Mouse (Mus musculus): Measurements from ENCODE around the gene Caap1.

Gene Caap1

DNA sequence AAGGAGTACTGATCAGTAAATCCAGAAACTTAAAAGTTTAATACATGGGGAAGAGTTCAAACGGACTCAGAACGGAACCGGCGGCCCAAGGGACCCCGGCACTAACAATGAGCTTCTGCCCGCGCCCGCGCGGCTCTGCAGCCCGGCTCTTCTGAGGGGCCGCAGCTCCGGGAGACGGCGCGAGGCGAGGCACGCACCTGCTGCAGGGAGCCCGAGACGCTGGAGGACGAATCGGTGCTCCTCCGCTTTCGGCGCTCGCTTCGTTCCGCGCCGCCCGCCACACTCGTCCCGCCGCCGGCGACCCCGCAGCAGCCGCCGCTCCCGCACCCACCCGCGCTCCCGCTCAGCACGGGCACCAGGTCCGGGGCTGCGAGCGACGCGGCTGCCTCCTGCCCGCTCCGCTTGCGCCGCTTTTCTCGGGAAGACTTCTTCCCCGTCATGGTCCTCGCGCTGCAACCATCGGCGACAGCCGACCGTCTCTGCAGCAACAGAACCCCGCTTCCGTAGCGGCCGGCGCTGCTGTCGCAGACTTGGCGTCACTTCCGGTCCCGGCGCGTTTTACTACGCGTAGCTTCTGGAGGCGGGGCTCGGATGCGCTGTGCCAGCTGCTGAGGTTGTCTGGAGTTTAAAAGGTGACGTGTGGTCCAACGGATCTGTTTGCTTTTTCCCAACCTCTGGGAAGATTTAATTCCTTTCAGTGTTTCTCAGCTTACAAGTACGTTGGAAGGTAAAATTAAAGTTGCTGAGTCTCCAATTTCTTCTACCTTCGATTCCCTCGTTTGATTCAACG lies at the start of gene Caap1, which contains the start of gene Gm10306:
TSS of gene Caap1 (minus strand) at position 532 of the 790 bp plus-strand sequence.
TSS of gene Gm10306 (plus strand) at position 282 of the 790 bp plus-strand sequence.
- peak; percentile 83 to 92 for DNase-seq (ENCODE audit: low spot score in 2 of 2)

DNA sequence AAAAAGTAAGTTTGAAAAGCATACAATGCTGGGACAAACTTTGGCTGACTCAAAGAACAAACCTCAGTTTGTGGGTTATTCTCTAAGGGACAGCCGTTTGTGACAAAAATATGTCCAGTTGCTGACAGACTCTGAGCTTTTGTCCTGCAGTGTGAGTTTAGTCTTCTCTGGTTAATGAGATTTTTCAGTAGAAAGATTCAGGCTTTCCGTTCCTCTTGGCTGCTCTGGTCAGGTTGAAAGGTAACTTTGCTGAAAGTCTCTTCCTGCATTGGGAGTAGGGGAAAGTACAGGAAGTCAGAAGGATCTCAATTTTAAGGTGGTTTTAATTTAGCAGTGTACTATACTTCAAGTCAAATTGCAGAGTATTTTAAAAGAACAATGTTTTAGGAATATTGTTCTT lies 49.0 kb upstream of the Caap1 start:
- DNase-seq (ENCODE audit: low spot score in 2 of 2) = no peak

DNA sequence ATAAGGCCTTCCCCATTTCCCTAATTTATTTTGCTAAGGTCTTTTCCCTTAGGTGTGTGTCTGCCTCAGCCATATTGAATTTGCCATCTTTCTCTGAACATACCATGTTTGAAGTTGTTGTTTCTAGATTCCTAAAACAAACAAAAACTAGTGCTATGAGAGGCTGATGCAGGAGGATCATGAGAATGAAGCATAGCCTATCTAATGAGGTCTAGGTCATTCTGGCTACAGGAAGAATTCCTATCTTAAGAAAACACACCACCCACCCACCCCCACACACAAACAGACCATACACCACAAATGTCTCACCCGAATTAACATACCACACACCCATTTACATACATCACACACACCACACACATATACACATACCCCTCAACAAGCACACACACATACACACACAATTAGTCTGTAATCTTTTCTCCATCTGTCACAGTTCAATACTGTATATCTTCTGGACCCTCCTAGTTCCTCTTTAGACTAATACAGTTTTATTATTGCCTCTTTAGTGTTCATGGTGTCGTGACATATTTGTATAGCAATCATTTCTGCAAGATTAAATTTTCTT lies 47.9 kb upstream of the Caap1 start:
- DNase-seq (ENCODE audit: low spot score in 2 of 2) = no peak

DNA sequence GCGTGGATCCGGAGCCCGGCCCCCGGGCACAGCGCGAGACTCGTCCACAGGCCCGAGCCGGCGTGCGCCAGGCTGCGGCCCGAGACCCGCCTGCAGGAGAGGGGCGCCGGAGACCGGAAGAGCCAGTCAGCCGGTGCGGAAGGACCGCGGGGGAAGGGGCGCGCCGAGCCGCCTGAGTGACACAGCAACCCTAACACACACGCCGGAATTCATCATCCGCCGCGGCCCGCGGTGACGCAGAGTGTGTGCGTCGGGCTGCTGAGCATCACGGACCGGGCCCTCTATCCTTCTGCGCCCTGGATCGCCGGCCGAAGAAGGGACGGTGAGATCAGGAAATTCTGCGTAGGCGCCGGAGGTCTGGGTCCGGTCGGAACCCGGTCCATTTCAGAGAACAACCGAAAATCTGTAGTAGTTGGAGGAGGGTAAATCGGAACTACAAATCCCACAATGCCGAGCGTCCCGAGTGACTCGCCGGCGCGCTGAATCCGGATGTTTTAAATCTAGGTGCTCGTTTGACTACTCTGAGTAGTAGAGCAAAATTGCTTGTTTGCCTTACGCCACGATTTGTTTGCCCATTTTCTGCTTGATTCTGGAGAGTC lies 46.5 kb upstream of the Caap1 start, which contains the start of gene Plaa:
TSS of gene Plaa (minus strand) at position 214 of the 599 bp plus-strand sequence.
- DNase-seq (ENCODE audit: low spot score in 2 of 2) = peak; percentile 87 to 90

DNA sequence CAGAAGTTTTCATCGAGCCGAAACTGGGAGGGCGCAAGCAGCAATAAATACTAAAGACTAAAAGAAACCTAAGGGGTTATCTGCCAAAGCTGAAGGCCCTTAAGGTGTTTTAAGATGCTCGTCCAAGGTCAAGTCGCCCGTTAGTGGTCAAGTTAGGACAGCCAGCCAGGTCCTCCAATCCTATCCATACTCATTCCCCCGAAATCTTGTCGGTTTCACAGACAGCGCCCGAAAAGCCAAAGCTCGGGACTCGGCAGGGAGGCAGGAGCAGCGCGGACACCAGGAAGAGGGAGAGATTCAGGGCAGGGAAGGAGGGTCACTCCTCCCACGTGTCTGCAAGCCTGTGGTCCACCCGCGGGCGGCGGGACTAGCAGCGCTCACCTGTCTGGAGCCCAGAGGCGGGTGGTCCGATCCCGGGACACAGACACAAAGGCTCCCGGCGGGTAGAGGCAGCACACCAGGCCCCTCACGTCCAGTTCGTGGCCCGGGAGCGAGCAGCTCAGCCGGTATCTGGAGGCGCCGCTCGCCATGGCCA lies 46.0 kb upstream of the Caap1 start:
- no peak for DNase-seq (ENCODE audit: low spot score in 2 of 2)

DNA sequence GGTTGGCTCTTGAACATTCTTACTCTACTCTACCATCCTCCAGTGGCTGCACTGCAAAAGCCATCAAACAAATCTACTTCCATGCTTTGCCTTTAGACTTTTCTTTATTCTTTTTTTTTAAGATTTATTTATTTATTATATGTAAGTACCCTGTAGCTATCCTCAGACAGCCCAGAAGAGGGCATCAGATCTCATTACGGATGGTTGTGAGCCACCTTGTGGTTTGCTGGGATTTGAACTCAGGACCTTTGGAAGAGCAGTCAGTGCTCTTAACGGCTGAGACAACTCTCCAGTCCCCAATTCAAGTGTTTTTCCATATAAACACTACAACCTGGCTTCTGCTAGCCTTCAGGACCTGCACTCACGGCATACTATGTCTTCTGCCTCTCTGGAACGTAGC lies 44.8 kb upstream of the Caap1 start:
- DNase-seq (ENCODE audit: low spot score in 2 of 2) = no peak

DNA sequence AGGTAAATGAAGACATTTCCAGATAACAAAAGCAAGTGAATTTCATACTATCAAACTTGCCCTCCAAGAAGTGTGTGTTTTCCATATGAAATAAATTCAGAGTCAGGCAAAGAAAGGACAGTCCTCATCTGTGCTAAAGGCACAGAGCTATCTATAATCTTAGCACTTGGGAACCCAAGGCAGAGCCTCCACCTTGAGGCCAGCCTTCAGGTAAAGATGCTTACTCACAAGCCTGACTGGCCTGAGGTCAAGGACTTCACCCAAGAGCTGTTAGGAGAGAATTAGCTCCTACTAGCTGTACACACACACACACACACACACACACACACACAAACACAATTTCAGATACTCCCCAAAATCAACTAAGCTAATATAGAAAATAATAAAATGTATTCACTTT lies 36.1 kb upstream of the Caap1 start:
- no peak for DNase-seq (ENCODE audit: low spot score in 2 of 2)

DNA sequence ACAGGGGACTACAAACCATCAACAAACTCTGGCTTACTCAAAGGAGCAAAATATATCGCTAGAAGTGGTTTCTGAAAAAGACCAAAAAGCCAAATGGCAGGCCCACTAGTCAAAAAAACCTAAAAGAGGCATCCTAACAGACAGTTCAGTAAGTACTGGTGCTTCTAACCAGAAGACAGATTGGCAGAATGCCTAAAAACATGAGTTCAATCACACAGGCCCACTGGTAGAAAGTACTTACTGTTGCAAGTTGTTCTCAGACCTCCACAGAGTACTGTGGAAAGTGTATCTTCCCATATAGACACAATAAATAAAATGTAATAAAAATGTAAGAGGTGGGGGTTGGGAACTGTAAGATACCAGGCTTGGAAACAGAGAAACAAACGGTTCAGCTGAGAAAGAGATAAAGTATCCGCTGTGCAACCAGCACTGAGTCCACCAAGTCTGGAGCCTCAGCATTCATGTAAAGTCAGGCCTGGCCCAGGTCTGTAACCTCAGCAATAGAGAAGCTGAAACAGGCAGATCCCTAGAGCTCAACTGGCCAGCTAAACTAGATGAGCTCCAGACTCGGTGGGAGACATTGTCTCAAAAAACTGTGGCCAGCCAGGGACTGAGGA lies 35.3 kb upstream of the Caap1 start:
- no peak for DNase-seq (ENCODE audit: low spot score in 2 of 2)

DNA sequence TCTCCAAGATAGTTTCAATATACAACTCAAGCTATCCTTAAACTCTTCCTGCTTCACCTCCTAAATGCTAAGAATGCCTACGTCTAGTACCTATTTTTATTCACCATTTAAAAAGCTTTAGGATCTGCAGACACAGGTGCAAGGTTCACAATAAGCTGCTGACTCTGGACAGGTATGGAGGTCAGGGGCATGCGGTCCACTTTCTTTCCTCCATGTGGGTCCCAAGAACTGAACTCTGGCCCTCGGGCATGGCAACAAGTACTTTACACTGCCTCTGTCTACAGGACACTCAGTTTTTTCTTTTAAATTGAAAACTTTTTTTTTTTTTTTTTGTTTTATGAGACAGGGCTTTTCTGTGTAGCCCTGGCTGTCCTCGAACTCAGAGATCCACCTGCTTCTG lies 16.1 kb upstream of the Caap1 start:
- no peak for DNase-seq (ENCODE audit: low spot score in 2 of 2)

DNA sequence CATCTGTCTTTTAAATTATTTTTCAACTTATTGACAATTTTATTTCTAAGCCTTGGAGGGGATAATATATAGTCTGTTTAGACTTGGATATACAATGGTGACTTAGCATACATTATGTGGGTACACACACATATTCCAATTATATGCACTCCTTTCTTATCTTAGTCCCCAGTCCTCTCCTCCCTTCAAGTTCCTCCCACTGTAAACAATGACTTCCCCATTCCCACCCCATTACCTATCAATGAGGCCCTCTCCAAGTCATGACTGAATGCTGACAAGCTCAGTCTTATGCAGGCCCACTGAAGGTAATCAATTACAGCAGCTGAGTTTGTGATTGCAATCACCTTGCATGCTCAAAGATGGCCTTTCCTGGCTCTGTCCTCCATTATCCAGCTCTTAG lies 7.7 kb upstream of the Caap1 start:
- DNase-seq (ENCODE audit: low spot score in 2 of 2) = no peak

DNA sequence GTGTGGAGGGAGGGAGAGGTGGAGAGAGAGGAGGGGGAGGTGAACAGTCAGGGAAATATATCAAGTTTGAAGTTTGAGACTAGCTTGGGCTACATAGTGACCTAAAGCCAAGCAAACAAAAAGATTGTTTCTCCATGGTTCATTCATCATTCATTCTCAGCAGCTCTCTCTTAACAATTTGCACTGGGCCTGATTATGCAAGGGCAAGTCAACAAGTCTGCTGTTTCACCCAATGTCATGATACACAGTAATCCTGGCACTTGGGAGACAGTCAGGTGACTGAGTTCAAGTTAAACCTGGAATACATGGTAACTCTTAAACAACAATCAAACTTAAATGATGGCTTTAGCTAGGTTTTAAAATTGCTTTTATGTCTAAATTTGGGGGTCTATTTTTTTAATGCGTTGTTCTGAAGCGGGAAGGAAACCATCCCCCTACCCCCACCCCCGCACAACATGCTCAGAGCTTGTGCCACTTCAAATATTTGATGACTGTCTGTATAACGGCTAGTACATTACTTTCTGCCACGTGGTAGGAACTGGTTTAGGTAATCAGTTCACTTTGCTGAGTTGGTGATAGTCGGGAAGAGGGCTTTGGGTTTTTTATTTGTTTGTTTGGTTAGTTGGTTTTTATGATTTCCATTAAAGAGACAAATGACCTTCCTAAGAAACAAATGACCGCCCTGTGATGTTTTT lies 5.5 kb upstream of the Caap1 start:
- DNase-seq (ENCODE audit: low spot score in 2 of 2) = no peak

DNA sequence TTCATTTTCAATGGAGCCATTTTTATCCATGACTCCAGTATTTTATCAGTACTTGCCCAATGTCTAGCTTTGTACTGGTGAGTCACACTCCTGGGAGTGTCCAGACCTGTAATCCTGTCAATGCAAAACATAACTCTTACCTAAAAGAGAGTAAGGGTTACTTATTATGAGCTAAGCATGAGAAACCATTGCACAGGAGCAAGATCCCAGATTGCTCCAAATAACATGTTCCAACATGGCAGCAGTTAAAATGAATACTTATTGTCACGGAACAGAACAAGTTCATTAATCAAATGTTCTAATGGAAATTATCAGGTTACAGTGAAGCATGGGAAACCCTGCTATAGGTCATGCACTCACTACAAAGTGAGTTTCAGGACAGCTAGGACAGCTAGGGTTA lies 3.7 kb upstream of the Caap1 start:
- DNase-seq (ENCODE audit: low spot score in 2 of 2) = no peak

DNA sequence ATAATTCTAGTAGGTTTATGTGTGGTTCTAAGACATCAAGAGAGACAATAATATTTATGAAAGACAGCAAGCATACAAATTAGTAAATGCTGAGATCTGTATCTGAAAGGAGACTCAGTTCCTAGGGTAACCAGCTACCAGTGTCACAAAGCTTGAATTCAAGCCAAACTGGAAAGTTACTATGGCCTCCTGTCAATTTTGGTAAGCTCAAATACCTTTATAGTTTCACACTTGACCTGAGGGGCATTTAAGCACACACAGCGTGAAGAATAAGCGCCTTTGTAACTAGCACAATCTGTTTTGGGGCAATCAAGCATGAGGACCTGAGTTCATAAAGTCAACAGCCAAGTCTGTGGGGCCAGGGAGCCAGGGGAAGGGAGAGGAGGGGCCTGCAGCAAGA lies 2.7 kb upstream of the Caap1 start:
- DNase-seq (ENCODE audit: low spot score in 2 of 2) = no peak

DNA sequence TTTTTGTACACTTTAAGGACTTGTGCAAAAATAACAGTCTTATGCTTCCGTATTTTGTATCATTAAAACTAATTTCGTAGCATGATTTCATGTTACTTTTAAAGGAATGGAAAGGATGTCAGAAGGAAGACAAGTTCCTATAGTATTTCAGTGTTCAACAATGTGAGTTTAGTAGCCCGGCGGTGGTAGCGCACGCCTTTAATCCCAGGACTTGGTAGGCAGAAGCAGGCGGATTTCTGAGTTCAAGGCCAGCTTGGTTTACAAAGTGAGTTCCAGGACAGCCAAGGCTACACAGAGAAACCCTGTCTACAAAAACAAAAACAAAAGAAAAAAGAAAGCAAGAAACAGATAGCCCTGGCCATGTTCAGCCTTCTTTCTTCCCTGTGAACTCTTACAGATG lies 549 bp upstream of the Caap1 start:
- DNase-seq (ENCODE audit: low spot score in 2 of 2) = no peak

DNA sequence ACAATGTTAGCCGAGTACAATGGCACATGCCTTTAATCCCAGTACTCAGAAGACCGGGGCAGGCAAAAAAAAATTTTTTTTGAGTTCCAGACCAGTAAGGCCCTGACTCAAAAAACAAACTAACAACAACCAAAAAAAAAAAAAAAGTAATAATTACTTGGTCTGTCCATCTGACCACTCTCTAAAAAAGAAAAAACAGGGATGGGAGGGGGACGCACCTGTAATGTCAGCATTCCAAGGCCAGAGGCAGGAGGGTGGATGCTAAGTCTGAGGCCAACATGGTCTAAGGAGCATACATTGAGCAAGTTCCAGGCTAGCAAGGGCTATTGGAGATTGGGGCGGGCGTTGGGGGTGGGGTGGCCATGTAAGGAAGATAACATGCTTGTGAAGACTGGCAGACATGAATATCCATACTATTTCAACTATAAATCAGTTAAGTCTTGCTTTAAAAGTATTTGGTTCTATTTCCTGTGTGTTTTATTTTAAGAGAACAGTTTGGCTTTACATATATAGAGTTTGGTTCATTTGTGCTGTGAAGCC lies 1.6 kb downstream of the Caap1 start:
- no peak for DNase-seq (ENCODE audit: low spot score in 2 of 2)

DNA sequence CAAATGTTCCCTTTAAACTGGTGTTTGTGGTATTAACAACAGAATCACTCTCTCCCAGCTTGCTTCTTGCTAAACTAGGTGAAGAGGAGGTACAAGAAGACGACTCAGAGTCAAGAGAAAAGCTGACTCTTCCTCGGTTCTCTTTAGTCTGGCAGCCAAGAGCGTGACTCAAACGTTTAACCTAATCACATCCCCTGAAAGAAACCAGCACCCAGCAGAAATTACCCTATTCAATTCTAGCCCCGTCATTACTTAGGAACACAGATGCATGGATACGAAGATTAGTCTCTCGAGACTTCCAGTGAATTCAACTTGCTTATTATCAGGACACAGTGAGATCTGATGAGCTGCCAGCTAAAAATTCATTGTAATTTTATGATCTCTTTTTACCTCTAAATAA lies 12.3 kb downstream of the Caap1 start:
- no peak for DNase-seq (ENCODE audit: low spot score in 2 of 2)

DNA sequence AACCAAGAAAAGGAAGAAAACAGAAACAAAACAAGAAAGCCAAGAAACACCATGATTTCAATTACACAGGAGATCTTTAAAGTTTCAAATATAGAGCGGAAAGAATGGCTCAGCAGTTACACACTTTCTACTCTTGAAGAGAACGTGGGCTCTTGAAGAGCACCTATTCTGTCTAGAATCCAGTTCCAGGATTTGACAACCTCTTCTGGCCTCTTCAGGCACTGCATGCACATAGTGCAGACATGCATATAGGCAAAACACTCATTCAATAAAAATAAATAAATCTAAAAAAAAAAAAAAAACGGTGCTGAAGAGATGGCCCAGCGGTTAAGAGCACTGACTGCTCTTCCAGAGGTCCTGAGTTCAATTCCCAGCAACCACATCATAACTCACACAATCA lies 13.6 kb downstream of the Caap1 start:
- no peak for DNase-seq (ENCODE audit: low spot score in 2 of 2)

DNA sequence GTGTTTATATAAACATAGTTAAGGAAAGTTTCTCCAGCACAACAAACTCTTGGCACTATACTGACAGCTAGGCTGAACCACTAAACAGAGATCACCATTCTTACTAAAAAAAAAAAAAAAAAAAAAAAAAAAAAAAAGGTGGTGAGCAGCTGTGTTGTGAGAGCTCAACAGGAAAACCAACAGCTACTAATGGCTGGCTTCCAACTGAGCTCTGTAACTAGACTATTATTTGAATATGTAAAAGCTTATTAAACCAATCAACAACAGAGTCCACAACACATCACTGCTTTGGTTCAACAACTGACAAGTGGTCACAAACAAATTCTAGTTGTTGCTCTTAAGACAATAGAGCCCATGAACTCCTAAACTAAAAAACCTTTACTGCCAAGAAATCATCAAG lies 23.4 kb downstream of the Caap1 start:
- no peak for DNase-seq (ENCODE audit: low spot score in 2 of 2)

DNA sequence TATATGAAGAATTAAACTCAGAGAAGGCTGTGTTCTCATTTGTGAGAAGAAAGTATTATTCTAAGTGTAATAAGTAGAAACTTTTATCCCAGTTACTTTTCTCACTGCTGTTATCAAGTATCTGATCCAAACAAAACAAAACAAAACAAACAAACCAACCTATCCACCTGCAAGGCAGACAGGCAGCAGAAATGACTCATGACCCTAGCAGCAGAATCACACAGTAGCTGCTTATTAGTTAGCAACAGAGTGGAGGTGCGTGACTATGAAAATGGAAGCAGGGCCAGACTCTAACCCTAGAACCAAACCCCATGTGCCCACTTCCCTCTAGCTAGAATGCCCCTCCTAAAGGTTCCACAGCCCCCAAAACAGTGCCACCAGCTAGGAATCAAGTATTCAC lies 27.1 kb downstream of the Caap1 start:
- no peak for DNase-seq (ENCODE audit: low spot score in 2 of 2)

DNA sequence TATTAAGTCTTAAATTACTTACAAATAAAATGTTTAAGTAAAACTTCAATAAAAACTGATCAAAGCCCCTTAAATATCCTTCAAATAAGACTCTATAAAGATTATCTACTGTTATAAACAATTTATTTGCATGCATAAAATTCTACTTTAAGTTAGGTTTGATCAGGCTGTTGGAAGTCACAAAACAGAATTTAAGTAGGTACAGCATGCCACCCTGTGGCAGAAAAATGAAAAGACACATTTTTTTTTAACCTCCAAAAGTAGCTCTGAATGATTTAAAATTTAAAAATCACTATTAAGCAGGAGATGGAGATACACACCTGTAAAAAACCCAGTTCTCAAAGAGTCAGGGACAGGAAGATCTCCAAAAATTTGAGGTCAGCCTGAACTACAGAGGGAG lies 33.3 kb downstream of the Caap1 start:
- no peak for DNase-seq (ENCODE audit: low spot score in 2 of 2)

DNA sequence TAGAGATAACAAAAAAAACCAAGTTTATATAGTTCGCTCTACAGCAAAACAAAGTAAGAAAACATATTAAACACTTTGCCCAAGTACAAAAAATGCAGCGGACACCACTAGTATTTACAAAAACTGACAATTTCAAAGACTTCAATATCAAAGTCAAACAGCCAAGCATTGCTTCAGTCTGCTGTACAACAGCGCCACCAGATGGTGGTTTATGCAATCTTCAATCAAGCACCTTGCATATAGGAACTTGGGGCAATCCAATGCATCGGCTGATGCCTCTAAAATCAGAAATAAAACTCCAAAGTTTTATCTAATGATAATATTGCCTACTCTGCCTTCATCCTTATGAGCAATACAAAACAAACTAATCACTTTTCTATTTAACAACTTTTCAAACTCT lies 39.0 kb downstream of the Caap1 start:
- DNase-seq (ENCODE audit: low spot score in 2 of 2) = peak; percentile 10 to 24

DNA sequence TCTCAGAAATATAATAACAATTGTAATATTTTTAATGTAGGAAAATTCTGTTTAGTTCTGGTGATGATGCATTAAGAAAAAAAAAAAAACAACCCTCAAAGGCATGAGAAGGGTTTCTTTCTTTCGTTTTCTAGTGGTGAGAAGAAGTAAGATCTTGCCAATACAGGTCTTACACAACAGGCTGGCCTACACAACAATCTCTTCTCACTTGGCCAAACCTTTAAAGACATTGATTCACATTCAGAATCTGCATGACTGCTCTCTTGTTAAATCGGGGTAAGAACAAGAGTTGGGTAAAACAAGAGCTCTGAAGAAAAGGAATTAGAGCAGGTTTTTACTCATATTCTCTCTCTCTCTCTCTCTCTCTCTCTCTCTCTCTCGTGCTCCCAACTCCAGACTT lies 41.2 kb downstream of the Caap1 start:
- DNase-seq (ENCODE audit: low spot score in 2 of 2) = no peak

Data from frontal cortex, postnatal 14 days (tissue).